Mouse (Mus musculus) megakaryocyte, embryonic 14.5 days (primary cell): ENCODE results near the gene Sec22c.

ENCODE experiments used
- FLI1 ChIP-seq: IDR thresholded peaks from 2 replicates; pipeline ENCODE4 v1.6.1; 2012; ENCODE audit warnings: low read length, inconsistent platforms, mixed read lengths
- GATA1 ChIP-seq: IDR thresholded peaks from 3 replicates; pipeline ENCODE4 v1.6.1; 2012; ENCODE audit warnings: mixed read lengths, low read length, inconsistent platforms, borderline replicate concordance

DNA sequence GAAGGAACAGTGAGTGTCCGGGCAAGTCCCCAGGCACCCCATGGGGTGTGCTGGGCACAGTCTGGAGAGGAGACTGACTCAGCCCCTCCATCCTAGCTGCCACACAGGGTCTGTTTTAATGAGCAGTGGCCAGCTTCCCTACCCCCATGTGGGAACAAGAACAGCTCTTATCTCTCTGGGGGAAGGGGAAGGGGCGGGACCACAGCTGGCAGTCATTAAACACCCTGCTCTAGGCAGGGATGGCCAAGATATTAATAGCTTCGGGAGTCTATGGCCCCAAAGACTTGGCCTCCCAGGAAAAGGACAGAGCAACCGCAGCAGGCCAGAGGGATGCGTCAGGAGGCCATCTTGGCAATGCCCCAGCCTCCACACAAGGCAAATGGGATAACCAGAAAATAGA is 33.0 kb downstream of the Sec22c start:
- TF ChIP-seq GATA1, result no peak
- no peak for TF ChIP-seq FLI1
